Mouse (Mus musculus) kidney, postnatal 4 days (tissue): ENCODE data around the gene Ddost.

Experiments
- DNase-seq, 2 experiments: peaks; one replicate each; pipeline ENCODE4 v3.0.0; 2021; ENCODE audit warnings: mixed read lengths in 2 of 2

Ddost gene

GRCm38 (mm10) chr4:138304340-138305104, at the start of gene Ddost:
Gene Ddost, plus strand, starts transcription at chr4:138304730.
- peak; percentile 98 to 99 for DNase-seq

GRCm38 (mm10) chr4:138257116-138257687, 47.3 kb upstream of the Ddost start:
- no peak for DNase-seq

- no peak for DNase-seq
Observed at GRCm38 (mm10) chr4:138258663-138259062, 45.9 kb upstream of the Ddost start.

GRCm38 (mm10) chr4:138259482-138259881, 45.0 kb upstream of the Ddost start:
- no peak for DNase-seq

- DNase-seq: peak; percentile 96
Observed at GRCm38 (mm10) chr4:138261843-138262681, 42.5 kb upstream of the Ddost start.

- DNase-seq: no peak
Observed at GRCm38 (mm10) chr4:138267869-138268268, 36.7 kb upstream of the Ddost start.

GRCm38 (mm10) chr4:138272011-138272997, 32.2 kb upstream of the Ddost start:
- peak in 1 of 2 experiments; percentile 21 for DNase-seq

- no peak for DNase-seq
Observed at GRCm38 (mm10) chr4:138278346-138278745, 26.2 kb upstream of the Ddost start.

GRCm38 (mm10) chr4:138282834-138283233, 21.7 kb upstream of the Ddost start:
- peak; percentile 59 to 74 for DNase-seq

- no peak for DNase-seq
Observed at GRCm38 (mm10) chr4:138286411-138286810, 18.1 kb upstream of the Ddost start.

GRCm38 (mm10) chr4:138288691-138289090, 15.8 kb upstream of the Ddost start:
- no peak for DNase-seq

- DNase-seq: no peak
Observed at GRCm38 (mm10) chr4:138292028-138292427, 12.5 kb upstream of the Ddost start.

GRCm38 (mm10) chr4:138293261-138293948, 11.1 kb upstream of the Ddost start:
- no peak for DNase-seq

- DNase-seq: no peak
Observed at GRCm38 (mm10) chr4:138293949-138294550, 10.5 kb upstream of the Ddost start.

GRCm38 (mm10) chr4:138301271-138301780, 3.2 kb upstream of the Ddost start:
- DNase-seq: no peak

GRCm38 (mm10) chr4:138303011-138303410, 1.5 kb upstream of the Ddost start:
- DNase-seq: no peak

GRCm38 (mm10) chr4:138303742-138304141, 788 bp upstream of the Ddost start:
- DNase-seq: no peak

GRCm38 (mm10) chr4:138307025-138307424, 2.5 kb downstream of the Ddost start:
- no peak for DNase-seq

- DNase-seq: no peak
Observed at GRCm38 (mm10) chr4:138307739-138308138, 3.2 kb downstream of the Ddost start.

GRCm38 (mm10) chr4:138310311-138310910, 5.9 kb downstream of the Ddost start:
- no peak for DNase-seq
